Mouse (Mus musculus) forebrain, embryonic 14.5 days (tissue): ENCODE data around the gene Rrn3. TPM values are rescaled to one million over a fixed set of nuclear protein-coding genes. Genes with fewer than 3 reads are reported as not detected.
A peak's percentile ranks its signal among the peaks of the same experiment; 100 is the strongest.
"Not testable (repeated sequence)": the region's sequence is repeated elsewhere in the genome, so short reads cannot be mapped to it uniquely, and the experiment has no call there.

Experiments
- ATAC-seq: fragments of 200-750 bp; cut with Nextera tagmentation; 2 replicates; pipeline ENCODE4 v1.8.0; 2017; ENCODE audit warnings: mild to moderate bottlenecking, moderate library complexity
- DNase-seq: peaks from one replicate; pipeline ENCODE4 v3.0.0-alpha.2; 2015; ENCODE audit warnings: low spot score
- H3K27ac ChIP-seq: fragments of 300-500 bp; sonication (generic); 2 replicates; pipeline ENCODE4 v1.5.1; 2014; ENCODE audit warnings: low read depth, mild to moderate bottlenecking, control low read depth, low read length, moderate library complexity
- H3K27me3 ChIP-seq: fragments of 300-500 bp; sonication (generic); replicated peaks from 2 replicates; pipeline ENCODE4 v1.6.1; 2014; ENCODE audit warnings: low read length, control low read depth, mixed read lengths; ENCODE audit not compliant: control insufficient read depth, insufficient read depth
- H3K36me3 ChIP-seq: fragments of 300-500 bp; sonication (generic); 2 replicates; pipeline ENCODE4 v1.6.1; 2014; ENCODE audit warnings: low read length, control low read depth; ENCODE audit not compliant: control insufficient read depth, insufficient read depth
- H3K4me1 ChIP-seq: fragments of 300-500 bp; sonication (generic); 2 replicates; pipeline ENCODE4 v1.6.1; 2014; ENCODE audit warnings: antibody characterized with exemption, low read length, control low read depth; ENCODE audit not compliant: control insufficient read depth, insufficient read depth
- H3K4me2 ChIP-seq: fragments of 300-500 bp; sonication (generic); 2 replicates; pipeline ENCODE4 v1.6.1; 2014; ENCODE audit warnings: mild to moderate bottlenecking, control low read depth, low read length
- H3K4me3 ChIP-seq: fragments of 300-500 bp; sonication (generic); 2 replicates; pipeline ENCODE4 v1.5.1; 2014; ENCODE audit warnings: low read depth, low read length, control low read depth
- H3K9ac ChIP-seq: fragments of 300-500 bp; sonication (generic); 2 replicates; pipeline ENCODE4 v1.6.1; 2014; ENCODE audit warnings: mild to moderate bottlenecking, low read length, control low read depth, moderate library complexity
- H3K9me3 ChIP-seq: fragments of 300-500 bp; sonication (generic); replicated peaks from 2 replicates; pipeline ENCODE4 v1.6.1; 2016; ENCODE audit warnings: low read length, control low read depth, mixed read lengths; ENCODE audit not compliant: control insufficient read depth
- WGBS: fragments of 180-500 bp; shearing (Covaris S2); extraction: QIAGEN DNeasy Blood & Tissue Kit; methylation state at CpG from one replicate; pipeline ENCODE4 v1.1.7; 2014; 5-methylcytosine and 5-hydroxymethylcytosine counted together
- polyA plus RNA-seq: library from polyadenylated mRNA; unstranded; fragments of >200 nt; fragmentation: Nextera tagmentation; extraction: Ambion mirVana; gene quantifications from 2 replicates; pipeline ENCODE4 v1.2.1, GENCODE M21; 2014

Rrn3 gene
- polyA plus RNA-seq, result 70.7 and 76.2 TPM in 2 replicates

DNA sequence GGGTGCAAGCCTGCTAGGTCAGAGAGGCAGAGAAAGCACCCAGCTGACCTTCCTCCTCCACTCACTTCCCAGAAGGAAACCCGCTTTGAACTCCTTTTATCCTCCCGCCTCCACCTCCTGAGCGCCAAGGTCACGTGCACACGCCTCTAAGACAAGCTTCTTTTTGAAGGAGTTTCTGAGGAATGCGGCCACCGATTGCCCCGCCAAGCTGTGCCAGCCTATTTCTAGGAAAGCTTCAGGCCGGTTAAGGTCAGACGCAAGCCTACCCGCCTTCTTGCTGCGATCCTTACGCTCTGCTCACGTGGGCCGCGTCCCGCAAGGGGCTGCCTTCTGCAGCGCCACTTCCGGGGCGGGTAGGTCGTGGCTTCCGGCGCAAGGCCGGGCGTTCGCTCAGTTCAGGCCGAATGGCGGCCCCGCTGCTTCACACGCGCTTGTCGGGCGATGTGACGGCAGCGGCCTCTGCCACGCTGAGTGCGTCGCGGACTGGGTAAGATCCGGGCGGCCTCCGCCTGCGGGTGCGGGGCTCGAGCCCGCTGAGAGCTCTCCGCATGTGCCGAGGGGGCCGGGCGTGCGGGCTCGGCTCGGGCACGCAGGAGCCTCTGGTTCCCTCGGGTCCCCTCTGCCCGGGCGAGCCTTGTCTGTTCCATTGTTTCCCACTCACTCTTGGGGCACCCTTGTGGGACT lies at the start of gene Rrn3:
Gene Rrn3, plus strand, starts transcription at position 356 of the 684 bp plus-strand sequence.
- H3K27me3 ChIP-seq, result no peaks in the 10 kb centered on the region
- no peaks in the 10 kb centered on the region for H3K9me3 ChIP-seq
- peak within 1 kb of the TSS; percentile 67; the same call in 1 of the 2 replicates for H3K27ac ChIP-seq
- peaks cover 21% of the 10 kb centered on the region for H3K36me3 ChIP-seq
- ATAC-seq (peak; percentile 99), DNase-seq (peak; percentile 92)
- WGBS, result under 1% methylated on average over 57 of the region's 57 CpGs
- peak within 1 kb of the TSS; percentile 73 for H3K4me3 ChIP-seq
- peak within 1 kb of the TSS; percentile 91 for H3K9ac ChIP-seq
- peaks cover 14% of the 10 kb centered on the region for H3K4me1 ChIP-seq
- H3K4me2 ChIP-seq, result peak within 1 kb of the TSS; percentile 74

DNA sequence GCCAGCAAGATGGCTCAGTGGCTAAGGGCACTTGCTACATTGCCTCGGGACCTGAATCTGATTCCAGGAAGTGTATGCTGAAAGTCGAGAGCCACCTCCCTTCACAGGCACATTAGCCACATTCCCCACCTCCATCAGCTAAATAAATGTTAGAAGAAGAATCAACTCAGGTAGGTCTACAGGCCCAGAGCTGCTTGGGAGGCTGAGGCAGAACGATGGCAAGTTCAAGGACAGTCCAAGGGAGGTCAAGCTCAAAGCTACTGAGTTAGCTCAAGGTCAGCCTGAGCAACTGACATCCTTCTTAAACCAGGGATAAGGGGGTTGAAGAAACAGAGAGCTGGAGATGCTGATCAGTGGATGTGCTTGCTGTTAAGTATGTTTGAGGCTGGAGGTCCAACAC lies 47.7 kb upstream of the Rrn3 start:
- Histone ChIP-seq H3K4me1 (no peaks in the 10 kb centered on the region), H3K9ac (no peak overlapping the region), H3K4me2 (no peak overlapping the region), H3K4me3 (no peak overlapping the region), H3K27me3 (no peaks in the 10 kb centered on the region), H3K27ac (no peak overlapping the region), H3K36me3 (no peaks in the 10 kb centered on the region), H3K9me3 (no peaks in the 10 kb centered on the region)
- 90% methylated on average over 3 of the region's 3 CpGs for WGBS
- ATAC-seq (no peak), DNase-seq (no peak)

DNA sequence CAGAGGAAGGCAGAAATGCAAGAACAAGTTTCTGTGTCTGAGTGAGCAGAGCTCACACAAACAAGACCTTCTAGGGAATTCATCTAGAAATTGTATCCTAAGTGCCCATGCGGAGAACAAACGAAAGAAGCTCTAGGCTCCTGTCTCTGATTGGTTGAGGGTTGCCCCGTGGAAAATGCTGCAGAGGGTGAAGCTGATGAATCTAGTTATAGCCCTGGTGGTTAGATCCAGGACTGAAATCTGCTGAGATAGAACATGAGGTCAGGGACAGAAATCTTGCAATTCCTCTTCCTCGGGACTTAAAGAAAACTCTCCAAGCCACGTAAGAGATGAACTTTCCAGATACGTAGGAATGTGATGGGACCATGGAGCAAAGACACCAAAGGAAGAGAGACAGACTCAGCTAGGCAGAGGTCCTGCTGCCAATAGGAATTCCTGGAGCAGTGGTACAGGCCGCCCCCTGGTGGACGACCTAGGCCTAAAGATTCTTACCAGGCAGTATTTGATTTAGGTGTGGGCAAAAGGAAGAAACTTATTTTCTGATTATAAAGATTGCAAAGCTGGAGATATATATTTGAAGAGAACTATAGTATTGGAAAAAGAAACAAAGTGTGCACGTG lies 46.9 kb upstream of the Rrn3 start:
- no peaks in the 10 kb centered on the region for H3K9me3 ChIP-seq
- no peaks in the 10 kb centered on the region for H3K27me3 ChIP-seq
- DNase-seq (peak; percentile 74), ATAC-seq (no peak)
- no peaks in the 10 kb centered on the region for H3K36me3 ChIP-seq
- no peaks in the 10 kb centered on the region for H3K4me1 ChIP-seq
- no peak overlapping the region for H3K4me3 ChIP-seq
- 26% methylated on average over 9 of the region's 9 CpGs for WGBS
- H3K4me2 ChIP-seq, result no peak overlapping the region
- H3K9ac ChIP-seq, result no peak overlapping the region
- H3K27ac ChIP-seq, result no peak overlapping the region

DNA sequence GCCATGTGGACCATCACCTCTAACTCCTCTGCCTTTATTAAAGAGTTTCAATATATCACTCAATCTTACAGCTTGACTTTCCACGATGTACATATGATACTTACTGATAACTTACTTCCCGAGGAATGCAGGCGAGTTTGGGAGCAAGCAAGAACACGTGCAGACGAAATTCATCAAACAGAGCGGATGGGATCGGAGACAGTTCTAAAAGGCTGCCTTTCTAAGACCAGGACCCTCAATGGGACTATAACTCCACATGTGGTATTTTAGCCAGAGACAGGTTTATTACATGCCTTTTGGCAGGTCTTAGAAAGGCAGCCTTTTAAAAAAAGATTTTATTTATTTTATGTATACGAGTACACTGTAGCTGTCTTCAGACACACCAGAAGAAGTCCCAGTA lies 44.5 kb upstream of the Rrn3 start:
- WGBS, result 93% methylated on average over 8 of the region's 8 CpGs

DNA sequence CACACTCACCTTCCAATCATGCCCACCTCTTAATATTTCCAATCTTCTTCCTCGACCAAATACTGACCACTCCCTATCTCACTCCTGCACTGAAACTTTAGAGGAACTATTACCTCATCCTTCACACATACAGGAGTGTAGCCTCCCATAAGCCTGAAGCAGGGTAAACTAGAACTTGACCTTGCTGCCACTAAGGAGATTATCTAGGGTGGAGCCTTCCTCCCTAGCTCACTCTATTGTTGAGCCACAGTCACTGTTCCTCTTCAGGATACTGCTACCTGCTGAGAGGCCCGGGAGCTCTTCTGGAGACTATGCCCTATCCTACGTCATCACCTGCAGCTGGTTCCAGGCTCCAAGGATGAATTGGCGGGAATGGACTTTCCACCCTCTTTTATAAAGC lies 41.5 kb upstream of the Rrn3 start:
- not testable (repeated sequence) for H3K9ac ChIP-seq, H3K4me2 ChIP-seq, DNase-seq, H3K36me3 ChIP-seq, ATAC-seq, H3K9me3 ChIP-seq, H3K27me3 ChIP-seq, H3K4me1 ChIP-seq, H3K4me3 ChIP-seq, H3K27ac ChIP-seq
- WGBS, result 63% methylated on average over 4 of the region's 4 CpGs

More for the DNA sequence above, 44.5 kb upstream of the Rrn3 start:
- DNase-seq, result no peak
- no peak overlapping the region for H3K27ac ChIP-seq
- H3K9me3 ChIP-seq, result no peaks in the 10 kb centered on the region
- no peak for ATAC-seq
- no peak overlapping the region for H3K4me2 ChIP-seq
- H3K4me3 ChIP-seq, result no peak overlapping the region
- H3K4me1 ChIP-seq, result no peaks in the 10 kb centered on the region
- no peak overlapping the region for H3K9ac ChIP-seq
- H3K27me3 ChIP-seq, result no peaks in the 10 kb centered on the region
- no peaks in the 10 kb centered on the region for H3K36me3 ChIP-seq

DNA sequence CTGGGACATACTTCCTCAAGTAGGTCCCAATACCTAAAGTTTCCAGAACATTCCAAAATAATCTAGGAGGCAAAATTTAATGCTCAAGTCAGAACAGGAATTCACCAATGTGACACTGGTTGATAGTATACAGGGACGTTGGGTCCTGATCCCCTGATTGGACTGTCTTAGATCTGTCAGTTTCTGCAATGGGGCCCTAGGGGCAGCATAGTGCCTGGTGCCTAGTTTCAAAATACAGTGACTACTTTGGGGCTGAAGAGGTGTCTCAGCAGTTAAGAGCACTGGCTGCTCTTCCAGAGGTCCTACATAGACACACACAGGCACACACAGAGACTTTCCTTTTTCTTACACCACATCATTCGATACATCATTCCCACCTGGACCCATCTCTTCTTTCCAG lies 39.7 kb upstream of the Rrn3 start:
- WGBS, result 75% methylated on average over 2 of the region's 2 CpGs
- DNase-seq, result no peak
- no peaks in the 10 kb centered on the region for H3K27me3 ChIP-seq
- no peaks in the 10 kb centered on the region for H3K4me1 ChIP-seq
- H3K9ac ChIP-seq, result no peak overlapping the region
- no peaks in the 10 kb centered on the region for H3K9me3 ChIP-seq
- no peak for ATAC-seq
- H3K27ac ChIP-seq, result no peak overlapping the region
- no peaks in the 10 kb centered on the region for H3K36me3 ChIP-seq
- no peak overlapping the region for H3K4me3 ChIP-seq
- no peak overlapping the region for H3K4me2 ChIP-seq

DNA sequence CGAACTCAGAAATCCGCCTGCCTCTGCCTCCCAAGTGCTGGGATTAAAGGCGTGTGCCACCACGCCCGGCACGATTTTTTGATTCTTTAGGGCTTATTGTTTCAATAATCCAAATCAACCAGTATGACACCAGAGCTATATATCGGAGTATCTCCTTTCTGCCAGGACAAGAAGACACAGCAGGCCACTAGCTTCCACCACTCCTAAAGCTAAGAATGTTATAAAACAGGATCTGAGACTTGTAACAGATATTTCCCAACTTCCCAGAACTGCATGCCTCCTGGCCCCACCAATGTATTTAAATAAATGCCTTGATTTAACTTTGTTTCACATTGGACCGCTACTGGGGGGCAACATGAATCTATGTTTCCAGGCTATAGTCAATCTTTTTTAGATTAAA lies 32.8 kb upstream of the Rrn3 start:
- no peak overlapping the region for H3K4me3 ChIP-seq
- no peaks in the 10 kb centered on the region for H3K9me3 ChIP-seq
- no peaks in the 10 kb centered on the region for H3K27me3 ChIP-seq
- no peak overlapping the region for H3K4me2 ChIP-seq
- WGBS, result 96% methylated on average over 8 of the region's 8 CpGs
- no peak overlapping the region for H3K27ac ChIP-seq
- ATAC-seq (no peak), DNase-seq (no peak)
- no peaks in the 10 kb centered on the region for H3K4me1 ChIP-seq
- H3K9ac ChIP-seq, result no peak overlapping the region
- no peaks in the 10 kb centered on the region for H3K36me3 ChIP-seq

DNA sequence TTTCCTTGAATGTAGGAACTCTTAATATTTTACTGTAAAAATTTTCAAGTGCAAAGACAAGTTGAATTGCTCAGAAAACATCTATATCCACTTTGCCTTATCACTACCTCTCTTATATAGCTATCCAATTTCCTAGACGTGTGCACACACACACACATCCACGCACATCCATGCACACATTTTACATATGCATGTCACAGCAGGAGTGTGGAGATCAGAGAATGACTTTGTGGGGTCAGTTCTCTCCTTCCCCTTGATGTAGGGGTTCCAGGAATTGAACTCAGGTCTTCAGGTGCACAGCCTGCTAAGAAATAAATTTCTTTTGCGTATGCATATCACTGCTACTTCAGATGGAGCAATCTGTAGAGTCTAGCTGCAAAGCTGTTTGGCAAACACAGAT lies 32.4 kb upstream of the Rrn3 start:
- Histone ChIP-seq H3K4me2 (no peak overlapping the region), H3K4me3 (no peak overlapping the region), H3K36me3 (no peaks in the 10 kb centered on the region), H3K9ac (no peak overlapping the region), H3K4me1 (no peaks in the 10 kb centered on the region), H3K27ac (no peak overlapping the region), H3K27me3 (no peaks in the 10 kb centered on the region), H3K9me3 (no peaks in the 10 kb centered on the region)
- no peak for DNase-seq
- WGBS, result 78% methylated on average over 3 of the region's 3 CpGs
- no peak for ATAC-seq

DNA sequence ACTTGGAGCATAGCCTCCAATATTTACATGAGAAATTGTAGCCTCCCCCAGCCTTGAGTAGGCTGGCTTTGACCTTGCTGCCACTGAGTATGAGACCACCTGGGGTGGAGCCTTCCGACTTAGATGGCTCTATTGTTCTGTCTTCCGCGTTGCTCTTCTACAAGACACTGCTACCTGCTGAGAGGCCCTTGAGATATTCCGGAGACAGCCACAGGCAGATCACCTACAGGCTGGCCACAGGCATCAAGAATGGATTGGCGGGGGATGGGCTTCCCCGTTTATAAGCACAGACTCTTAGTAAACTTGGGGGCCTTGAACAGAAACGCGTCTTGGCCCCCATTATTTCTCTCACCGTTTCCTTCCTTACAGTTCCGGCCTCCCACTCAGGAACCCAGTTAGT lies 31.7 kb upstream of the Rrn3 start:
- not testable (repeated sequence) for H3K9me3 ChIP-seq, DNase-seq, H3K27me3 ChIP-seq, H3K9ac ChIP-seq, H3K4me3 ChIP-seq, ATAC-seq, H3K36me3 ChIP-seq, H3K27ac ChIP-seq, H3K4me1 ChIP-seq, H3K4me2 ChIP-seq
- WGBS, result 14% methylated on average over 10 of the region's 10 CpGs
